Mouse (Mus musculus) myocyte (in vitro differentiated cells): ENCODE measurements at regions not wholly inside any gene's neighbourhood (a gene's known extent, or its start where the extent isn't known, plus 50 kb on each side); places are given as distances from the start of the nearest gene placed in this dataset.

ENCODE experiments used
- H3K27me3 ChIP-seq: one replicate; pipeline ENCODE4 v1.6.1; 2011; ENCODE audit not compliant: control insufficient read depth, insufficient read depth, insufficient read length
- H3K36me3 ChIP-seq: one replicate; pipeline ENCODE4 v1.6.1; 2011; ENCODE audit not compliant: control insufficient read depth, insufficient read depth
- H3K4me2 ChIP-seq: one replicate; pipeline ENCODE4 v1.6.1; 2011; ENCODE audit warnings: low read depth, control low read depth
- H3K4me3 ChIP-seq: one replicate; pipeline ENCODE4 v1.5.1; 2011; ENCODE audit warnings: mild to moderate bottlenecking, control low read depth, moderate library complexity
- H3K79me2 ChIP-seq: one replicate; pipeline ENCODE4 v1.6.1; 2011; ENCODE audit not compliant: control insufficient read depth, insufficient read depth
- H3ac ChIP-seq: one replicate; pipeline ENCODE4 v1.6.1; 2011; ENCODE audit not compliant: control insufficient read depth, insufficient read length
- CEBPB ChIP-seq: IDR thresholded peaks from 2 replicates; pipeline ENCODE4 v1.6.1; 2011; ENCODE audit warnings: mild to moderate bottlenecking, moderate library complexity; ENCODE audit not compliant: poor library complexity, insufficient read depth, severe bottlenecking
- E2F4 ChIP-seq: IDR thresholded peaks from one replicate; pipeline ENCODE4 v1.6.1; 2011; ENCODE audit warnings: mild to moderate bottlenecking, control low read depth, moderate library complexity; ENCODE audit not compliant: insufficient read depth
- MAX ChIP-seq: IDR thresholded peaks from one replicate; pipeline ENCODE4 v1.6.1; 2011; ENCODE audit warnings: low read depth, mild to moderate bottlenecking, control low read depth
- MYOD1 ChIP-seq, 3 experiments: IDR thresholded peaks; one replicate each; pipeline ENCODE4 v1.6.1; 2011; ENCODE audit warnings: control low read depth in 2 of 3, low read depth in 2 of 3, mild to moderate bottlenecking in 2 of 3, moderate library complexity in 1 of 3; ENCODE audit not compliant: insufficient read length in 2 of 3, control insufficient read depth in 1 of 3
- MYOG ChIP-seq, 3 experiments: IDR thresholded peaks; one replicate each; pipeline ENCODE4 v1.6.1; 2011; ENCODE audit warnings: control low read depth in 2 of 3, low read depth in 2 of 3, mild to moderate bottlenecking in 2 of 3; ENCODE audit not compliant: insufficient read length in 2 of 3, control insufficient read depth in 1 of 3, insufficient read depth in 1 of 3
- POLR2A ChIP-seq: IDR thresholded peaks from one replicate; pipeline ENCODE4 v1.6.1; 2011; ENCODE audit warnings: low read depth, mild to moderate bottlenecking, control low read depth, moderate library complexity; ENCODE audit not compliant: insufficient read length
- POLR2AphosphoS2 ChIP-seq: IDR thresholded peaks from one replicate; pipeline ENCODE4 v1.6.1; 2011; ENCODE audit warnings: low read depth, control low read depth; ENCODE audit not compliant: insufficient read length
- REST ChIP-seq: IDR thresholded peaks from one replicate; pipeline ENCODE4 v1.6.1; 2011; ENCODE audit warnings: mild to moderate bottlenecking, control low read depth, moderate library complexity; ENCODE audit not compliant: insufficient read depth, insufficient read length
- SRF ChIP-seq: IDR thresholded peaks from one replicate; pipeline ENCODE4 v1.6.1; 2011; ENCODE audit warnings: low read depth; ENCODE audit not compliant: control insufficient read depth, insufficient read length
- TCF12 ChIP-seq: IDR thresholded peaks from one replicate; pipeline ENCODE4 v1.6.1; 2011; ENCODE audit warnings: mild to moderate bottlenecking, control low read depth; ENCODE audit not compliant: poor library complexity, insufficient read depth, severe bottlenecking
- TCF3 ChIP-seq: IDR thresholded peaks from one replicate; pipeline ENCODE4 v1.6.1; 2011; ENCODE audit warnings: low read depth, control low read depth; ENCODE audit not compliant: insufficient read length
- USF1 ChIP-seq: IDR thresholded peaks from one replicate; pipeline ENCODE4 v1.6.1; 2011; ENCODE audit warnings: low read depth, mild to moderate bottlenecking, control low read depth, moderate library complexity

DNA sequence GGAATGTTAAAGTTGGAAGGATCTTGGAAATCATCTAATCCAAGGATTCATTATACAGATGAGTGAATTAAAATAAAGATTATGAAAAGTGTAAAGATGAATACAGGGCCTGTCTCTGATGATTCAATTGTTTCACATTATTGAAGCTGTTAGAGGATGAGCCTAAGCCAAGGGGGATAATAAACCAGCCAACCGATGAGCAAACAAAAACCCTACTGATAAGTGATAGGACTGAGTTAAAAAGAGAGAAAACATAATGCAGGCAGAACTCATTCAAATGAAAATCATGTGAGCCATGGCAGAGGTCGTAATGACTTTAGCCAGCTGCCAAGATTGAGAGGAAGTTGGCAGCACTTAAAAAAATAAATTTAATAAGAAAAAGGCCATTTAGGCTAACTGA lies 772.6 kb downstream of the Hace1 start:
- no peaks in the 10 kb centered on the region for H3K36me3 ChIP-seq
- TF ChIP-seq USF1 (no peak), POLR2A (no peak), CEBPB (no peak), POLR2AphosphoS2 (no peak), MAX (no peak), E2F4 (no peak), SRF (no peak), REST (no peak), TCF12 (no peak), MYOD1 (IDR thresholded peaks at IDR 0.05; ENCODE audit: control insufficient read depth in 1 of 3, insufficient read length in 2 of 3, low read depth in 2 of 3) (no peak), TCF3 (no peak), MYOG (IDR thresholded peaks at IDR 0.05; ENCODE audit: control insufficient read depth in 1 of 3, insufficient read depth in 1 of 3, insufficient read length in 2 of 3, low read depth in 2 of 3) (no peak)

DNA sequence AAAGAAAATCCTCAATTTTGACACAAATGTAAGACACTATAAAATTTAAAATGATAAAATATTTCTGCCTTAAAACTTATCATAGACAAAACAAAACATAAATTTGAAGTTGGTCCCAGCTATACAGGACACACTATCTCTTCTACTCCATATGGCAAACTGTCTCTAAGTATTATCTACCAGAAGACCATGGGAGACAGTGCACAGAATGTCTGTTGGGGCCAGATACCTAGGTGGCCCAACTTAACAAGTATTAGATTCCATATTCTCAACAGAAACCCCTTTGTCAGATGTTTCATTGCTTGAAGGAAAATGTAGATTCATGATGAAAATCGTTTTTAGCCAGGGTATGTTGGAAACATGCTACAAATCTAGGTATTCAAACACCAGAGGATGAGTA lies 779.1 kb downstream of the Hace1 start:
- TF ChIP-seq E2F4, result no peak
- TF ChIP-seq SRF, result no peak
- no peak for TF ChIP-seq TCF12
- no peak for TF ChIP-seq REST
- TF ChIP-seq POLR2A, result no peak
- no peak for TF ChIP-seq USF1
- no peak for TF ChIP-seq TCF3
- no peak for TF ChIP-seq CEBPB
- no peak for TF ChIP-seq MYOG (IDR thresholded peaks at IDR 0.05; ENCODE audit: control insufficient read depth in 1 of 3, insufficient read depth in 1 of 3, insufficient read length in 2 of 3, low read depth in 2 of 3)
- no peak for TF ChIP-seq MAX
- no peak for TF ChIP-seq MYOD1 (IDR thresholded peaks at IDR 0.05; ENCODE audit: control insufficient read depth in 1 of 3, insufficient read length in 2 of 3, low read depth in 2 of 3)
- TF ChIP-seq POLR2AphosphoS2, result no peak
- no peak overlapping the region for H3ac ChIP-seq
- H3K4me2 ChIP-seq, result no peak overlapping the region

More for the DNA sequence above, 772.6 kb downstream of the Hace1 start:
- no peaks in the 10 kb centered on the region for H3K79me2 ChIP-seq
- H3K4me2 ChIP-seq, result no peak overlapping the region
- no peak overlapping the region for H3ac ChIP-seq
- H3K27me3 ChIP-seq, result no peaks in the 10 kb centered on the region
- H3K4me3 ChIP-seq, result no peak overlapping the region

DNA sequence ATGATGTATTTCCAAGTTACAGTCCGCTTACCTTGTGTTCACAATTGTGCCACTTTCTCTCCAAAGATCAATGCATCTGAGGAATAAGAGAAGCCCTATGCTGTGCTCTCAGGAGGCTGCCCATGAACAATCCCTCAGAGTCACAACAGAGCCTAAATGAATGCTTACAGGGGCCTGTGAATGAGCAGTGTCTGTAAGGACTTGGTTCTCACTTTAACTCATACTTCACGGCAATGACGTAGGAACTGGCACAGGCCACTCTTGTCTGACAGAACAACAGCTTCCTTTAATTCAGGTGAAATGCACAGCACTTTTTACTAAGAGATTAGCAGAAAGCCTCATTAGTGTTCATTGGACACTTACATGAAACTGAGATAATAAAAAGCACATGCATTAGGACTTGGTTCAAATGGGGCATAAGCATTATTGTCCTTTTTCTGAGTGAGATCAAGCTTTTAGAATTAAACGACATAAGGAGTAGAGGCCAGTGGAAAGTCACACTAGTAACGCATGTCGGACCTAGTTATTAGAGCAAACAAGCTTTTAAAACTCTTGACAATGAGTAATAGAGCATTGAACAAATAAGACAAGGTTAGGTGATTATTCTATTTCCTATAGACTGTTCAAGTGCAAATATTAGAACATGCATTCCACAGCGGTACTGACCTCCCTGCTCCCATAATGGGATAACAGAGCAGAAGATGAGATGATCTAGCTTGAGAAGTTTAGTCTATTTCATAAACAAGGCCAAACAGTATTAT lies 796.3 kb downstream of the Hace1 start:
- H3ac ChIP-seq, result no peak overlapping the region
- no peaks in the 10 kb centered on the region for H3K27me3 ChIP-seq
- no peak overlapping the region for H3K4me3 ChIP-seq
- TF ChIP-seq TCF3, result no peak
- no peak for TF ChIP-seq POLR2AphosphoS2
- TF ChIP-seq MYOD1 (IDR thresholded peaks at IDR 0.05; ENCODE audit: control insufficient read depth in 1 of 3, insufficient read length in 2 of 3, low read depth in 2 of 3), result no peak
- TF ChIP-seq MYOG (IDR thresholded peaks at IDR 0.05; ENCODE audit: control insufficient read depth in 1 of 3, insufficient read depth in 1 of 3, insufficient read length in 2 of 3, low read depth in 2 of 3), result no peak
- TF ChIP-seq SRF, result no peak
- no peak for TF ChIP-seq CEBPB
- H3K36me3 ChIP-seq, result no peaks in the 10 kb centered on the region
- no peaks in the 10 kb centered on the region for H3K79me2 ChIP-seq
- no peak overlapping the region for H3K4me2 ChIP-seq

More for the DNA sequence above, 779.1 kb downstream of the Hace1 start:
- H3K4me3 ChIP-seq, result no peak overlapping the region
- H3K36me3 ChIP-seq, result no peaks in the 10 kb centered on the region
- H3K27me3 ChIP-seq, result no peaks in the 10 kb centered on the region
- no peaks in the 10 kb centered on the region for H3K79me2 ChIP-seq

DNA sequence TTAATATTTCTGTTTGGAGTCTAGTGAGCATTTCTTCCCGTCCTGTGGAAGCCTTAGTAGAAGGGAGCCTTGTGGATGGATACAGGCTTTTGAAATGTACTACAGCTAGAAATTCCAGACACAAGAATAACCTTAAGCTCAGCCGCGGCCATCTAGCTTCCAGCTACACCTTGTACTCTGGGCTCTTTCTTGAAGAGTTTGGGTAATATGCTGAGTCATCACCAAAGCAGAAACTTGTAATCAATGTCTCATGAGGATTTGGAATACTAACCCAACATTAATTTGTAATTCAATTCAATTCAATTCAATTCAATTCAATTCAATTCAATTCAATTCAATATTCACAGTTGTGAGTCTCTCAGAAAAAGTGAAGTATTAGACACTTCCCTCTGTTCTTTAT lies 797.0 kb downstream of the Hace1 start:
- H3ac ChIP-seq, result no peak overlapping the region
- H3K4me3 ChIP-seq, result no peak overlapping the region
- H3K4me2 ChIP-seq, result no peak overlapping the region
- no peaks in the 10 kb centered on the region for H3K36me3 ChIP-seq
- no peak for TF ChIP-seq SRF
- TF ChIP-seq E2F4, result no peak
- TF ChIP-seq MYOG (IDR thresholded peaks at IDR 0.05; ENCODE audit: control insufficient read depth in 1 of 3, insufficient read depth in 1 of 3, insufficient read length in 2 of 3, low read depth in 2 of 3), result no peak
- TF ChIP-seq MYOD1 (IDR thresholded peaks at IDR 0.05; ENCODE audit: control insufficient read depth in 1 of 3, insufficient read length in 2 of 3, low read depth in 2 of 3), result no peak
- no peak for TF ChIP-seq USF1
- no peaks in the 10 kb centered on the region for H3K27me3 ChIP-seq
- no peaks in the 10 kb centered on the region for H3K79me2 ChIP-seq

DNA sequence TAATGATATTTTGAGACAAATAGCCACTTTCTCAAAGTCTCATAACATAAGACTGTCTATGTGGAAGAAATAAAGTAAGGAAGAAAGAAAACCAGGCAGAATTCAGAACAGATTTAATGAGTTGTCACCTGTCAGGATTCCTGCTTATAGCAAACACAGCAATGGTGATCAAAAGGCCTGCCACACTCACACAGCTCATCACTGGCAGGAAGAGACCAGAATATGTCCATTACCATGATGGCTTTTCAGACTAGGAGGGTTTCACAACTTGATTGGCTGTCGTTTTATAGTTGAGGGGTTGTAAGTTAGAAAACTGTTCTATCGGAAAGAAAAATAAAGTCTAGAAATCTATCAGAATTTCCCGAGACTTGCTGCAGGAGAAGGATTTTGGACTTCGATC lies 819.5 kb downstream of the Hace1 start:
- TF ChIP-seq POLR2AphosphoS2, result no peak
- Histone ChIP-seq H3ac (no peak overlapping the region), H3K27me3 (no peaks in the 10 kb centered on the region), H3K36me3 (no peaks in the 10 kb centered on the region), H3K4me3 (no peak overlapping the region), H3K4me2 (no peak overlapping the region), H3K79me2 (no peaks in the 10 kb centered on the region)
